Mouse (Mus musculus) erythroblast, embryonic 14.5 days (primary cell): ENCODE measurements around the gene Wfdc3. TPM values are rescaled to one million over a fixed set of nuclear protein-coding genes. Genes with fewer than 3 reads are reported as not detected.

ENCODE experiments used
- H3K27me3 ChIP-seq: 2 replicates; pipeline ENCODE4 v1.6.1; 2012; ENCODE audit warnings: inconsistent platforms; ENCODE audit not compliant: control insufficient read depth
- H3K36me3 ChIP-seq: 2 replicates; pipeline ENCODE4 v1.6.1; 2012; ENCODE audit warnings: mild to moderate bottlenecking, inconsistent platforms; ENCODE audit not compliant: control insufficient read depth
- H3K4me1 ChIP-seq: 2 replicates; pipeline ENCODE4 v1.6.1; 2012; ENCODE audit warnings: inconsistent platforms; ENCODE audit not compliant: control insufficient read depth
- H3K4me3 ChIP-seq: replicated peaks from 2 replicates; pipeline ENCODE3; 2012; ENCODE audit warnings: moderate library complexity, mild to moderate bottlenecking, inconsistent platforms
- H3K9me3 ChIP-seq: 2 replicates; pipeline ENCODE4 v1.6.1; 2012; ENCODE audit warnings: low read length, inconsistent platforms, mixed read lengths; ENCODE audit not compliant: control insufficient read depth
- GATA1 ChIP-seq: IDR thresholded peaks from 2 replicates; pipeline ENCODE4 v1.6.1; 2012; ENCODE audit warnings: low read length, inconsistent platforms, mixed read lengths
- TAL1 ChIP-seq: IDR thresholded peaks from 3 replicates; pipeline ENCODE4 v1.6.1; 2012; ENCODE audit warnings: low read length, inconsistent platforms, mixed read lengths
- polyA plus RNA-seq: library from polyadenylated mRNA; stranded (reverse); fragments of >175 nt; gene quantifications from 2 replicates; pipeline ENCODE4 v1.2.3, GENCODE M21; 2012

The Wfdc3 gene
- polyA plus RNA-seq = 0.04 and 0.07 TPM in 2 replicates

DNA sequence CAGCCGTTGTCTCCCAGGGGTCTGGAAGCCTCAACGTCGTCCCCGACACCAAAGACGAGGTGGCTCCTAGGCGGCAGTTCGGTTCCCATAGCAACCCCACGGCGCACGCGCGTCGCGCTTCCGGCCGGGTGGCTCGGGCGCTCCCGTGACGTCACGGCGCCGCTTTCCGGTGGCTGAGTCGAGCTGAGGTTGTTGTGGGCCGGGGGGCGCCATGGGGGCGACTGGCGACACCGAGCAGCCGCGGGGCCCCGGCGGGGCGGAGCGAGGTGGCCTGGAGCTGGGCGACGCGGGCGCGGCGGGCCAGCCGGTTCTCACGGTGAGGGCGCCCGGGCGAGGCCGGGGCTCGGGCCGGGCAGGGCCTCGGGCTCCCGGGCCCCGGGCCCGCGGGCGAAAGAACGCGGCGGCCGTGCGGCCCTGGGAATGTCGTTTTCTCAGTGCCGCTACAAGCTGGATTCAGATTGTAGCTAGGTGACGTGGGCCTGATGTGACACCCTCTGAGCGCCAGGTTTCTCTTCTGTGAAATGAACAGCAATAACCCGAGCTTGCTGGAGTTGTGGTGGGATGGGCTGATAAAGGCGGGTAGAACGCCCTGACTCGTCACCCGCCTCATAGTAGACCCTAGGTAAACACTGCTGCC, at the start of gene Wfdc3, which contains the start of gene Dnttip1:
Wfdc3 (minus strand) TSS at position 89 of the 637 bp plus-strand sequence.
Dnttip1 (plus strand) TSS at position 141 of the 637 bp plus-strand sequence.
- Histone ChIP-seq H3K4me3 (peak within 1 kb of the TSS; percentile 91), H3K36me3 (peaks cover 47% of the 10 kb centered on the region)

DNA sequence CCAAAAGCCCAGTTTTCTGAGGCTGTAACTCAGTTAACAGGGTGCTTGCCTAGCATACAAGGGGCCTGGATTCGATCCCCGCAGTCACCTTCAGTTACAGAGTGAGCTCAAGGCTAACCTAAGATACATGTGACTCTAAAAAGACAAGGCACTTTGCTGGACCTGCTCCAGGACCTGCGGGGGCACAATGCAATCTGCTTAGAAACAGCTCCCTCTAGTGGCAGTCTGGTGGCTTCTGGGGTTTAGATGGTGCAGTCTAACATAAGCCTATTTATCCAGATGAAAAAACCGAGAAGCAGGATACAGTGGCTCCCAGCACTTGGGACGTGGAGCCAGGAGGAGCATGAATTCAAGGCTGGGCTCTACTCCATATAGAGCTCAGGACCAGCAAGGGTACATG, 48.6 kb upstream of the Wfdc3 start:
- no peak overlapping the region for H3K4me3 ChIP-seq
- TF ChIP-seq TAL1 = no peak
- no peak for TF ChIP-seq GATA1
- peaks cover 94% of the 10 kb centered on the region for H3K36me3 ChIP-seq
- H3K27me3 ChIP-seq = no peaks in the 10 kb centered on the region
- peaks cover 29% of the 10 kb centered on the region for H3K4me1 ChIP-seq
- no peaks in the 10 kb centered on the region for H3K9me3 ChIP-seq

More for the DNA sequence above, at the start of gene Wfdc3, which contains the start of gene Dnttip1:
- H3K9me3 ChIP-seq = no peaks in the 10 kb centered on the region; the same call in 1 of the 2 replicates
- TF ChIP-seq TAL1 (no peak), GATA1 (no peak)
- peaks cover 35% of the 10 kb centered on the region for H3K27me3 ChIP-seq
- peaks cover 54% of the 10 kb centered on the region for H3K4me1 ChIP-seq

DNA sequence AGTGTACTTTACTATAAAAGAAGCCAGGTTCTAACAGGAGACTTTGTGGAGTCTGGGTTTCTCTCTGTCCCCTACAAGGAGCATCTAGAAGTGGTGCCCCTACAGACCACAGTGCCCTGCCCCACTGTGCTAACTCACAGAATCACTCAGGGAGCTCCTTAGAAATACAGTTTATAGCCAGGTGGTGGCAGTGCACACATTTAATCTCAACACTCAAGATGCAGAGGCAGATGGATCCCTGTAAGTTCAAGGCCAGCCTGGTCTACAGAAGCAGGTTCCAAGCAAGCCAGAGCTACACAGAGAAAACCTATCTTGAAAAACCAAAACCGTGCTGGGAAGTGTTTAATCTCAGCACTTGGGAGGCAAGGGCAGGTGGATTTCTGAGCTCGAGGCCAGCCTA, 48.0 kb upstream of the Wfdc3 start:
- Histone ChIP-seq H3K27me3 (no peaks in the 10 kb centered on the region), H3K9me3 (no peaks in the 10 kb centered on the region), H3K4me3 (no peak overlapping the region), H3K4me1 (peaks cover 33% of the 10 kb centered on the region), H3K36me3 (peaks cover 94% of the 10 kb centered on the region)
- TF ChIP-seq TAL1 (no peak), GATA1 (no peak)

DNA sequence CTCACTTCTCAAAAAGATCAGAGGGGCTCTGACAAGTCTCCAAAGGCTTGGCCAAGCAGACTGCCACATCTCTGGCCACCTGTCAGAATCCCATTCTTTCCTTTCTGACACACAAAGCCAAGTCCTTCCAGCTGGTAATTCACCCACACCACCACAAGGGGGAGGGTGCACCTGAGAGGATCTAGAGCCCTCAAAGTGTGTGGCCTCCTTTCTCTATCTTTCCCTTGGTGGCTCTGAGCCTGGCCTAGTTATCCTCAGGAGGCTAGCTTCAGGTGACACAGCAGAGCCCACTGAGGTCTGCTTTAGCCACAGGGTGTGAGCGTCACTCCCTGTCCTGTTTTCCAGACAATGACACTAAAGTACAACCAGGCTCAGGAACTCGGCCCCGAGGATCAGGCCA, 47.5 kb upstream of the Wfdc3 start:
- Histone ChIP-seq H3K36me3 (peaks cover 94% of the 10 kb centered on the region), H3K4me1 (peaks cover 39% of the 10 kb centered on the region), H3K4me3 (no peak overlapping the region), H3K27me3 (no peaks in the 10 kb centered on the region), H3K9me3 (no peaks in the 10 kb centered on the region)
- TF ChIP-seq TAL1 (no peak), GATA1 (no peak)

DNA sequence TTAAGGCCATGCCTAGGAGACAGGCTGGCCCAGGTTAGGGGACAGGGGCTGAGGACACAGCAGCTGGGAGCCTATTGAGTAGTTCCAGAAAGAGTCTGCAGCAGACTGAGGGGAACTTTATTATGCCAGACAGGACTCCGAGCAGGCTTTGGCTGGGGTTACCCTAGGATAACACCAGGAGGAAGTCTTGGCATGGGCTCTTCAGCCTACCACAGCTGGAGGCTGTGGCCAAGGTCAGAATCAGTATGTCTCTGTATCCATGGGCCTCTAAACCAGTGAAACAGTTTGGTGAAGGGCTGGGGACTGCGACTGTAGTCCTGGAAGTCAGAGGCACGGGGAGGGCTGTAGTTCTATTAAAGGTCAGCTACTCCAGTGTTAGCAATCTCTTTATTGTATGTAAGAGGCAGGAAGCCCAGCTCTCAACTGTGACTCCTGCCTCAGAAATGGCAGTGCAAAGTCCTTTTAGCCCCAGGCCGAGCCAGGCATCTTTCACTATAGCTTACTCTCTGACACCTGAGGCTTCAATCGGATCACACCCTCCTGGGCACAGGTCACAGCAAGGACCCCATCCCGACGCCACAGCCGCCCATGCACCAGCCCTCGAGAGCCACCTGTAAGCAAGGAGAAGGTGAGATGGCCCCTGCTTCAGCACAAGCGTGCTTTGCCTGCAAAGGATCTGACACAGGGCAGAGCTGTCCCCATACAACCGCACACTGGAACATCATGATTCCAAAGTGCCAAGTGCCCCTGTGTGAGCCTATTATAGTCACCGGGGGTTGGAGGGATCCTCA, 46.9 kb upstream of the Wfdc3 start:
- H3K4me1 ChIP-seq = peaks cover 45% of the 10 kb centered on the region
- H3K27me3 ChIP-seq = no peaks in the 10 kb centered on the region
- H3K9me3 ChIP-seq = no peaks in the 10 kb centered on the region
- H3K36me3 ChIP-seq = peaks cover 92% of the 10 kb centered on the region
- no peak overlapping the region for H3K4me3 ChIP-seq
- TF ChIP-seq GATA1 (no peak), TAL1 (no peak)

DNA sequence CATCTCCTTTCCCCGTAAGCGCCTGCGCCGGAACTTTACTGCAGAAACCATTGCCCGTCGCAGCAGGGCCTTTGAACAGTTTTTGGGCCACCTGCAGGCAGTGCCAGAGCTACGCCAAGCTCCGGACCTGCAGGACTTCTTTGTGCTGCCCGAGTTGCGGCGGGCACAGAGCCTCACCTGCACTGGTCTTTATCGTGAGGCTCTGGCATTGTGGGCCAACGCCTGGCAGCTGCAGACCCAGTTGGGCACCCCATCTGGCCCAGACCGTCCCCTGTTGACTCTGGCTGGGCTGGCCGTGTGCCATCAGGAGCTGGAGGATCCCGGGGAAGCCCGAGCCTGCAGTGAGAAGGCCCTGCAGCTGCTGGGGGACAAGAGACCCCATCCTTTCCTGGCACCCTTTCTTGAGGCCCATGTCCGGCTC, 46.1 kb upstream of the Wfdc3 start:
- peaks cover 51% of the 10 kb centered on the region for H3K4me1 ChIP-seq
- no peak overlapping the region for H3K4me3 ChIP-seq
- H3K9me3 ChIP-seq = no peaks in the 10 kb centered on the region
- H3K36me3 ChIP-seq = peaks cover 86% of the 10 kb centered on the region
- no peak for TF ChIP-seq TAL1
- no peak for TF ChIP-seq GATA1
- H3K27me3 ChIP-seq = peaks cover 4% of the 10 kb centered on the region

DNA sequence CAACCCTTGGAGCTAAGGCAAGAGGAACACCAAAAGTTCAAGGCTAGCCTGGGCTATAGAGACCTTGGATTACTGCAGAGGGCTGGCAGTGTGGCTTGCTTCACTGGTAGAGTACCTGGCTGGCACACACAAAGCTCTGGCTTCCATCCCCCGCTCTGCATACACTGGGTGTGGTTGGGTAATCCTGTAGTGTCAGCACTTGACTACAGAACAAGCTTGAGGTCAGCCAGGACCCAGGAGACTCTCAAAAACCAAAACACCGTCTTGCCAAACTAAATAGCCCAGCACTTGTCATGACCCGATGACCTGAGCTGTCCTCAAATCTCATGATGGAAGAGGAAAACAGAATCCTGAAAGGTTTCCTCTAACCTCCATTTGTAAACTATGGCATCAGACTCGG, 44.7 kb upstream of the Wfdc3 start:
- peaks cover 72% of the 10 kb centered on the region for H3K36me3 ChIP-seq
- peaks cover 18% of the 10 kb centered on the region for H3K27me3 ChIP-seq
- H3K4me1 ChIP-seq = peaks cover 65% of the 10 kb centered on the region
- TF ChIP-seq TAL1 (no peak), GATA1 (no peak)
- no peaks in the 10 kb centered on the region for H3K9me3 ChIP-seq
- no peak overlapping the region for H3K4me3 ChIP-seq

DNA sequence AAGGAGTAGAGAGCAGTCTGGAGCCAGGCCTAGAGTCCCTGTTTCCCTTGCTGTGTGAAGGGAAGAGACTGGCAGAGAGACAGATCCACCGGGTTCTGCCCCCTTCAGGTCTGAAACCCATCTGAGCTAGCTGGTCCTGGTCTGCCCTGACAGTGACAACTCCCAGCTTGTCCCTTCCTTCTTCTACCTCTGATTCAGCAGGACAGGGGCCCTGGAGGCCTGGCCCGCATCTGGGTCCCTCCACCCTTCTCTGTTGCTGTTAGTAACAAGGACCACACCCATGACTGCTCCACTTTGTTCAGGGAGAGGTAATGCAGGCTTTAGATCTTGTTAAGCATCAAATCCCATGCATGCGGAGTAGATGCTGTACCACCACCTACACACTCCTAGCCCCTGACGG, 42.7 kb upstream of the Wfdc3 start:
- Histone ChIP-seq H3K4me1 (peaks cover 72% of the 10 kb centered on the region), H3K27me3 (peaks cover 38% of the 10 kb centered on the region)

DNA sequence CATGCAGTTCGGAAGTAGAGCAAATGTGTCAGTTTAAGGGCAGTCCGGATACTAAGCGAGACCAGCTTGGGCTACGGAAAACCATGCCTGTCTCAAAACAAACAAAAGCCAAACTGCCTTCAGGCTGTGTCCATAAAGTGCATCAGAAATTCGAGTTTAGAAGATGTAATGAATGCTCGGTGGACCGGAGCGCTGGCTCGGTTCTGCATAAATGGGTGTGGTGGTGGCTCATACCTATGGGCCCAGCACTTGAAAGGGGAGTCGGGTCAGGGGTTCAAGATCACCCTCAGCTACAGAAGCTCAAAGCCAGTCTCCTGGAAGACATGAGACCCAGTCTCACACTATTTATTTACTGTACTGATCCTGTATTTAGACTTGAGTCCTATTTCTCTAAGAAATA, 42.0 kb upstream of the Wfdc3 start:
- Histone ChIP-seq H3K27me3 (peaks cover 43% of the 10 kb centered on the region), H3K9me3 (no peaks in the 10 kb centered on the region), H3K4me1 (peaks cover 66% of the 10 kb centered on the region), H3K36me3 (peaks cover 46% of the 10 kb centered on the region), H3K4me3 (no peak overlapping the region)
- TF ChIP-seq TAL1 = no peak
- no peak for TF ChIP-seq GATA1

More for the DNA sequence above, 42.7 kb upstream of the Wfdc3 start:
- Histone ChIP-seq H3K4me3 (peak overlapping the region; percentile 2), H3K36me3 (peaks cover 53% of the 10 kb centered on the region), H3K9me3 (no peaks in the 10 kb centered on the region)
- TF ChIP-seq TAL1 = no peak
- TF ChIP-seq GATA1 = no peak
